In genomic region chr4:29103414-29103813, GRCm38 (mm10) we compare ENCODE assay signal across 25 mouse cellular contexts.
DNase-seq lines count a peak whose midpoint lies in the region; ATAC-seq and TF ChIP-seq lines count a peak whose summit lies in the region.
"Had no signal": no experiment of that assay in that cellular context is flagged by ENCODE, and none has a peak within 500 bp of the region (broad histone marks: within the 10 kb centered on the region; RNA-seq: fewer than 3 reads in every experiment).

No protein-coding gene starts in this region.

- no peaks in the 10 kb centered on the region; the same call in 1 of the 2 replicates for H3K36me3 ChIP-seq in liver, adult 2 months (ENCODE audit: control insufficient read depth, insufficient read depth, low read length)
- H3K36me3 ChIP-seq in liver, embryonic 12.5 days, result no peaks in the 10 kb centered on the region
- H3K36me3 ChIP-seq in lung, embryonic 16.5 days (ENCODE audit: control insufficient read depth, insufficient read depth, low read length), result no peaks in the 10 kb centered on the region
- H3K36me3 ChIP-seq: forebrain, embryonic 10.5 days; hindbrain, embryonic 12.5 days; hindbrain, embryonic 15.5 days had no signal

- H3K4me1 ChIP-seq in liver, adult 2 months (ENCODE audit: control insufficient read depth, insufficient read depth, low read length), result no peaks in the 10 kb centered on the region
- H3K4me1 ChIP-seq in liver, embryonic 12.5 days, result no peaks in the 10 kb centered on the region
- H3K4me1 ChIP-seq in lung, embryonic 16.5 days (replicated peaks; ENCODE audit: control insufficient read depth, insufficient read depth, low read length), result no peaks in the 10 kb centered on the region
- no peaks in the 10 kb centered on the region for H3K4me1 ChIP-seq in lung, adult 2 months (ENCODE audit: control insufficient read depth, insufficient read depth, low read length)
- H3K4me1 ChIP-seq: hindbrain, embryonic 12.5 days; hindbrain, embryonic 15.5 days had no signal

- no peak for TF ChIP-seq POLR2A in liver, adult 2 months (IDR thresholded peaks at IDR 0.05; ENCODE audit: extremely low read depth, insufficient read depth, low read length)
- no peak for TF ChIP-seq POLR2A in lung, adult 2 months (IDR thresholded peaks at IDR 0.05; ENCODE audit: borderline replicate concordance, extremely low read depth, low read depth, low read length)

- no peaks in the 10 kb centered on the region for H3K9me3 ChIP-seq in liver, embryonic 12.5 days (replicated peaks)
- H3K9me3 ChIP-seq in lung, embryonic 16.5 days (ENCODE audit: control insufficient read depth, low read length), result peaks cover 3% of the 10 kb centered on the region; the same call in 1 of the 2 replicates
- H3K9me3 ChIP-seq: forebrain, embryonic 10.5 days; hindbrain, embryonic 12.5 days; hindbrain, embryonic 15.5 days had no signal

- H3K4me3 ChIP-seq in liver, adult 2 months (ENCODE audit: insufficient read depth, low read depth, low read length), result no peak overlapping the region
- H3K4me3 ChIP-seq in liver, embryonic 12.5 days, result no peak overlapping the region
- no peak overlapping the region for H3K4me3 ChIP-seq in lung, embryonic 16.5 days (ENCODE audit: low read length)
- no peak overlapping the region for H3K4me3 ChIP-seq in lung, adult 2 months (replicated peaks; ENCODE audit: extremely low read depth, low read depth, low read length)
- H3K4me3 ChIP-seq: forebrain, embryonic 10.5 days; gastrocnemius, adult 2 months; hindbrain, embryonic 12.5 days; hindbrain, embryonic 15.5 days had no signal

- H3K27me3 ChIP-seq in liver, adult 2 months (ENCODE audit: control insufficient read depth, insufficient read depth, low read length), result no peaks in the 10 kb centered on the region
- no peaks in the 10 kb centered on the region for H3K27me3 ChIP-seq in liver, embryonic 12.5 days (replicated peaks)
- H3K27me3 ChIP-seq in lung, embryonic 16.5 days (ENCODE audit: control insufficient read depth, insufficient read depth, low read depth, low read length), result no peaks in the 10 kb centered on the region
- H3K27me3 ChIP-seq: hindbrain, embryonic 12.5 days; hindbrain, embryonic 15.5 days had no signal

- peak; percentile 11 for DNase-seq in liver, adult 2 months (ENCODE audit: extremely low read depth, low read depth, low spot score)
- no peak for DNase-seq in lung, adult 2 months
- peak; percentile 16 for DNase-seq in 416B (ENCODE audit: low read depth)
- peak; percentile 34 for DNase-seq in lung, postnatal 36 days
- DNase-seq in MN1 (ENCODE audit: low spot score), result no peak
- DNase-seq: adrenal gland, adult 8-10 months; adrenal gland, postnatal 25 days; cerebellum, adult 11-12 months; cerebellum, adult 8-10 months; cerebellum, postnatal 10 days; cerebellum, postnatal 36 days; embryo, embryonic 11 days; forebrain, postnatal 0 days; gastrocnemius, adult 2 months; gastrocnemius, postnatal 14 days; heart, adult 11 months had no signal

- no peak for TF ChIP-seq CTCF in liver, adult 2 months (IDR thresholded peaks at IDR 0.05; ENCODE audit: low read depth, low read length)
- no peak for TF ChIP-seq CTCF in lung, adult 2 months (IDR thresholded peaks at IDR 0.05; ENCODE audit: insufficient read depth, low read length)

- no peak for ATAC-seq in liver, embryonic 12.5 days
- peak; percentile 92 for ATAC-seq in lung, embryonic 16.5 days (ENCODE audit: low read depth)
- ATAC-seq: activated CD4-positive, CD25-positive, alpha-beta regulatory T cell, adult 4 months; CD4-positive, CD25-positive, alpha-beta regulatory T cell, adult 4 months; forebrain, embryonic 14.5 days; forebrain, postnatal 0 days had no signal

- H3K4me2 ChIP-seq in liver, embryonic 12.5 days, result no peak overlapping the region
- H3K4me2 ChIP-seq in lung, embryonic 16.5 days (ENCODE audit: low read depth, low read length), result no peak overlapping the region
- H3K4me2 ChIP-seq: heart, embryonic 11.5 days; hindbrain, embryonic 12.5 days; hindbrain, embryonic 15.5 days had no signal

- no peak overlapping the region for H3K27ac ChIP-seq in liver, adult 2 months (replicated peaks; ENCODE audit: insufficient read depth, low read depth, low read length)
- no peak overlapping the region for H3K27ac ChIP-seq in liver, embryonic 12.5 days
- H3K27ac ChIP-seq in lung, embryonic 16.5 days (ENCODE audit: low read length), result peak overlapping the region; percentile 43; the same call in 1 of the 2 replicates
- H3K27ac ChIP-seq: gastrocnemius, adult 2 months; hindbrain, embryonic 12.5 days; hindbrain, embryonic 15.5 days had no signal

- H3K9ac ChIP-seq in liver, adult 2 months (ENCODE audit: low read depth, low read length), result no peak overlapping the region
- H3K9ac ChIP-seq in liver, embryonic 12.5 days, result no peak overlapping the region
- no peak overlapping the region for H3K9ac ChIP-seq in lung, embryonic 16.5 days (ENCODE audit: low read length)
- H3K9ac ChIP-seq: forebrain, postnatal 0 days; hindbrain, embryonic 12.5 days; hindbrain, embryonic 15.5 days had no signal

- no peaks in the 10 kb centered on the region for H3K79me2 ChIP-seq in liver, adult 2 months (ENCODE audit: control insufficient read depth, insufficient read depth, low read length)

- 59% methylated on average over 1 of the region's 1 CpGs for WGBS in liver, adult 2 months
- 60% methylated on average over 1 of the region's 1 CpGs for WGBS in liver, embryonic 12.5 days (ENCODE audit: insufficient replicate concordance)
- WGBS in lung, embryonic 16.5 days, result 55% methylated on average over 1 of the region's 1 CpGs
- WGBS in lung, adult 2 months, result 64% methylated on average over 1 of the region's 1 CpGs

Comparison
In these comparisons a context has a peak if more than half of its experiments do, and no peak if none do; other contexts are left out.
1. DNase-seq: peak in liver, adult 2 months (single experiment), 416B (single experiment) and lung, postnatal 36 days (single experiment); none in lung, adult 2 months (single experiment) and MN1 (single experiment).